Mouse (Mus musculus) Muller cell, postnatal 12 days (primary cell): Measurements from ENCODE around the gene Alcam.

ENCODE experiments used
- DNase-seq: peaks from one replicate; pipeline ENCODE4 v3.0.0-alpha.2; 2015; ENCODE audit errors: inconsistent ontology term

Gene Alcam

DNA sequence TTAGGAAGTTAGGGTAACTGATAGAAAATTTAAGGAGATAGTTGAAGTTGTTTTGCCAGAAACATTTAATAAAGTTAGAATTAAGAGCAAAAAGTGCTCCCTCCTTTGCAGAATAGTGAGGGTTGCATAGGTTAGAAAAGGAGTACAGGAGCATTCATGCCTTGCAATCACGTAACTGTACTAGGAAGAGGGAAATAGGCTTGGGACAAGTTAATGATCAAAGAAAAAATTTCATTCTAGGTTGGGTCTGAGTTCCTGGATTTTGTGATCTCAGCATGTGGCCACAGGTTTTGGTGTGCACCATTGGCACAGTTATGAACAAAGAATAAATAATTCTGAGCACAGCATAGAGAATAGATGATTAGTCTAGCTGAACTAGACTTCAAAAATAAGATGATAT lies 192.1 kb downstream of the Alcam start:
- DNase-seq, result no peak

DNA sequence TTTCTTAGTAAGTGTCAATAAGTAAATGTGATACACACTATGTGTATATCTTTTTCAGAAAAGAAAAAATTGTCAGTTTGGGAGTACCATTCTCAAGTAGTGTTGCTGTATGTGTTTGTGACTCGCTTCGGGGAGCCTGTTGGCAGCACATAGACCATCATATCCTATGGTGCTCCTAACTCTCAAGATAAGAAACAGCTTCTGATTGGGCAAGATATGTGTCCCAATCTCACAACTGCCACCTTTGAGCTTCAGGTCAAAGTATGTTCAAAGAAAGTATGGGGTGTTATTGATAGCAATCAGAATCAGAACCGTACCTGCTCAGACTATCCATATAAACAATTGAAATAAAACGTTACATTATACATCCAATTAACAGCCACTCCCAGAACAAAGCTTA lies 202.9 kb downstream of the Alcam start:
- DNase-seq, result no peak

DNA sequence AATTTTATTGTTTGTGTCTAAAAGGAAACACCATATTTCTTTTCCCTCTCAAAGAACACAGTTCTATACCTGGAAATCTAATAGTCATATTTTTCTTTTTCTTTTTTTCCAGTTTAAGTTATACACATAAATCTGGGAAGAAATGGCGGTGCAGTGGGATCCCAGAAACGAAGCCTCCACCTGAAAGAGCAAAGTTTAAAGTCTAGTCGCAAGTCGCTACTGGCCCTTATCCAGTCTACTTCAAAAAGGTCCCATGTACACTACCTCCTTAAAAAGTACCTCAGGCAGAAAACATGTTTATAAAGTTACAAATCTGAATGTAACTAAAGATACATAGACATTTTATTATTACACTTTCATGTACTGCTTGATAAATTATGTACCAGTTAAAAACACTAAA lies 203.7 kb downstream of the Alcam start:
- DNase-seq, result no peak

DNA sequence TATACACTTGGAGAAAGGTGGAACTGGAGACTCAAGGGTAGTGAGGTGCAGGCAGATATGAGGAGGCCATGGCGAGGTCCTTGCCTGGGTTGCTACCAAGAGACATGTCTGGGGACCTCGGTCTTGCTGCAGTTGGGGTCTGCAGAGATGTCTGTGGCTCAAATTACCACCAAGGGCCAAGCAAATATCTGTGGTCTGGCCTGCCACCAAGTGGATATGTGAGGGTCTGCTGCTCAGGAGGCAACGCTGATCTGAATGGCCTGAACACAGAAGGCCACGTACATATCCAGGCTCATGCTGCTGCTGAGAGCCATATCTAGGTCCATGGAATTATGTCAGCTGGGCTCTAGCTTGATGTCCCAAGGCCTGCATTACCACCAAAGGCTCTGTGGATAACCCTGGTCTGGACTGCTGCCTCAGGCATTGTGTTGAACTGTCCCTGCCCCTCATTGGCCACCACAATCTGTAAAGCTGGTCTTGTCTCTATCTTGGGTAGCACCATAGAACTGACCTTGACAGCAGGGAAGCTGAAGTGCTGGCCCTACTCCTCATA lies 210.4 kb downstream of the Alcam start:
- no peak for DNase-seq

DNA sequence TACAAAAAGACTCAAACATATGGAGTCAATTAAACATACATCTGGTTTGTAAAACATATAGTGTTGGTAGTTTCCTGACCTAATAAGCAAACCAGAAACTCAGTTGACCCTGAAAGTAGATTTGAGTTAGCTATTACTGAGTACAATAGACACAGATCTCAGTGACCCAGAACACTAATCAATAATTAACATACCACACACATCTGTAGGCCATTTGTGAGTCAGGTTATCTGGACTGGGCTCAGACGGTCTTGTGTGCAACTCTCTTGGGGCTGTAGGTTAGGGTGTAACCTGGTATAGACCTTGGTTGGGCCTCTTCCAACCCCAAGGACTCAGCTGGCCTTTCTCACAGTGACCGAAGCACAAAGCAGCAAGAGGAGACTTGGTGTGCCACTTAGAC lies 211.7 kb downstream of the Alcam start:
- no peak for DNase-seq

DNA sequence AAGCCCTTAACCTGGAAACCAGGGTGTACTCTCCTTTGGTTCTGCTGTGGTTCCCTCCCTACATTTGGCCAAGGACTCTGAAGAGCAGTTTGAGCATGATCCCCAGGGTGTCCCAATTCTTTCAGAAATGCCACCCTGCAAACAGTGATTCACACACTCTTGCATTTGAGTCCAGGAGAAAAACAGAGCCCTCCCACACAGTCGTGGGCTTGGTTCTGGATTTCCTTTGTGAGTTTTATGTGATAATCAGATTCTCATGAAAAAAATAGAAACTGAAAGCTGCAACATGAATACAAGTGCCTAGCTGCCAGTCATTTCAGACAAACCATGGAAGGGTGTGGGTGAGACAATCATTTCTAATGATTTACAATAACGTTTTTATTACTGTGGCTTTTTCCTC lies 223.9 kb downstream of the Alcam start:
- peak; percentile 52 for DNase-seq

DNA sequence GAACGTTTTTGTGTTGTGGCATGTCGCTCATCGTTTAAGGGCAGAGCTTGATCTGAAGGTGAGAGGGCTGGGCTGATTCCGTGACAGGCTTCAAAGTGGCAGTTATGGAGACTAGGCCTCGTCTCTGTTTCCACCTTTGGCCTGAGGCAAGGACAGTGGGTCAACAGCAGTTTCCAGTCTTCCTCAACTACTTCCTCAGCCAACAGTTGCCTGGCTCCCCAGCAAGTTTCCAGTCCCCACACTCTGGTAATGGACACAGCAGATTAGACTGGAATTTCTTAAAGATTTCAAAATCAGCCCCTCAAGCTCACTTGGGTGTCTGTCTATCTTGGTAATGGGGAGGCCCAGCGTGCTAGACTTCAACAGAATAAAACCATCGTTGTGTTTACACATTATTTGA lies 224.4 kb downstream of the Alcam start:
- no peak for DNase-seq

DNA sequence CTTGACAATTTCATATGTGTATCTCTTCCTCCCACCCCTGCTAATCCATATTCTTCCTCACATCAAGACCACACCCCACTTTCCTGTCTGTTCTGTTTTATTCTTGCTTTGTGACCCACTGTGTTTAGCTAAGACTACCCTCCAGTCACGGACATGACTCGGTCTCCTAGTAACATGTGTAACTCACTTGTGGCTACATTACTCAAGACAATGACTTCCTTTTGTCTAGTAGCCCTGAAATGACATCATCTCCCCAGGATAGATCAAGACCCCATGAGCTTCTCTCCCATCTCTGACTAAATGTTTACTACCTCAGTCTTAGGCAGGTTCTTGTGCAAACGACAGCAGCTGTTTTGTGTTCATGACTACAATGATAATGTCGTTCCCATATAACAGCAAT lies 231.0 kb downstream of the Alcam start:
- no peak for DNase-seq

DNA sequence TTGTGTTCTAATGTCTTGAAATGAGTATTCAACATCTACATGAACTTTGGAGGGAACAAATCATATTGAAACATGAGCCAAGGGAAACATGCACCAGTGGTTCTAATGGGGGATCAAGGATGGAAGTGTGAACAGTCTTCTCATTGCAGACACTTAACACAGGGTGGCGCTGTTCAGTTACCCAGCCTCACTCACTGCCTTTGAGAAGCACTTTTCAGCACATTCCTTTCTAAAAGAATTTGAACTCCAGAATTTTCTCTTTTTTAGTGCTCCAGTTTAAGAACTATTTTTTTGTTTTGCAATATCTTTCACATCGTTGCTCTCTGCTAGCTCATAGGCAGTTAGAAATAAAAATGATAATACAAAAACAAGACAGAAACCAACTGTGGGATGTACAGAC lies 234.8 kb downstream of the Alcam start:
- peak; percentile 60 for DNase-seq

DNA sequence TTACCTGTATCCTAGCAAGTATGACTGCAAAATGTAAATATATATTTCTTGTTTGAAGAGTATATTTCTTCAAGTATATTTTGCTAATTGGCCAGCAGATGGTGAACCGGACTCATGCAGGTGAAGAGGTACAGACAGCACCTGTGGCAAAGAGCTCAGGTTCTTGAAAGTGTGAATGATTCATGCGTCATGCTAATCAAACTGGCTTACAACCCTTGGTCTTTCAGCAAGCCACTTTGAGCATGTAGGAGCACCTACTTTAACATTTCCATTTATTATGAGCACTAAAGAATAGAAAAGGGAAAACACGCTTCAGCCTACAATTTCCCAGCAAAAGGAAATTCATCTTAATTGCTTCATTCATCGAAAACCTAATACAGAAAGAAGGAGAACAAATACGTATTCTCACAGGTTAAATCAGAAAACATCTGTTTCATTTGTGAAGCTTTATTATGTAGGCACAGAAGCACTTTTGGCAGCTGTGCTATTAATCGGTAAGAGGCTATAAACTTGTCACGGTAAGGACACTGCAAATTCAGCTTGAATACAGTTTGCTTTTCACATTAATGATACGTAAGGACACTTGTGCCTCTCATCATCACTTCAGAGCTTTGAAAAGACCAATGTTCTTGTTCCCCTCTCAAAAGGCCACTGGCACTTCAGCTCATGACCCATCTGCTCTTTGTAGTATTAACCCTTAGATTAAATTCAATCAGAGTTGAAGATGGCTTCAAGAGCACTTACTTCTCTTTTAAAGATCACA lies 242.8 kb downstream of the Alcam start:
- DNase-seq, result no peak

DNA sequence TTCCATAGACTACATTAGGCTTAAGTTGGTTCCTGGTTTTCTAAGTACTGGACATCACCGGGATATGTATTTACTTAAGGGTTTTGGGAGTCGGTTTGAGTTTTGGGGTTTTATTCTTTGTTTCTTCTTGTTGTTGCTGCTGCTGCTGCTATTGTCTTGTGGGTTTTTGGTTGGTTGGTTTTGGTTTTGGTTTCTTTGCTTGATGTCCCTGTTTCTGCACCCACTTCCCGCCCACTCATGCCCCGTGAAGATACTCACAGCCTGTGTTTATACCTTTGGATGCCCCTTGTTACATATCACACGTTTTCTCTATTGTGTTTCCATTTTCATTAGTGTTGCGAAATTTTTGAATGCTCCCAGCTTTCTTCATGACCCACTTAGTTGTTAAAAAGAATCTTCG lies 253.8 kb downstream of the Alcam start:
- DNase-seq, result no peak
